Mouse (Mus musculus): ENCODE measurements around the gene Ipo5.

DNA sequence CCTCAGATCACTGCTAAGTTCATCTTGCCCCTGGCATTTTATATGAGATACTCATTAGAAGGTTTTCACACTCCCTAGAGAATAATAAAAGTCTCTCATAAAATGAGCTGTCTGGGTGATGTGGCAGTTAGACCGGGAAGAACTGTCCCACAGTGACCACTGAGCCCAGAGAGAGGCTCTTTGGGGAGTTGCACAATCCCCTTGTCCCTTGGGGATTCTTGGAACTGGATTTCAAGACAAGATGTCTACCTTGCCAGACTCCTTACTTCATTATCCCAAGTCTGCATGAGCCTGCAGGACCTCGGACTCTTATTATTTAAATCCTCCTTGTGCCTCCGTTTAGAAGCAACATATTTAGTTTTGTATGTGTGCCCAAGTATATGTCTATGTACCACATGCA, 58.6 kb downstream of the Ipo5 start:
- TF ChIP-seq CTCF (IDR thresholded peaks at IDR 0.05; ENCODE audit: low read depth, low read length) (no peak), POLR2A (IDR thresholded peaks at IDR 0.05; ENCODE audit: extremely low read depth, insufficient read depth, low read length) (no peak)

Data from liver, adult 2 months (tissue).